Comparison of ENCODE assay signal across 8 mouse cellular contexts in the genomic region with DNA sequence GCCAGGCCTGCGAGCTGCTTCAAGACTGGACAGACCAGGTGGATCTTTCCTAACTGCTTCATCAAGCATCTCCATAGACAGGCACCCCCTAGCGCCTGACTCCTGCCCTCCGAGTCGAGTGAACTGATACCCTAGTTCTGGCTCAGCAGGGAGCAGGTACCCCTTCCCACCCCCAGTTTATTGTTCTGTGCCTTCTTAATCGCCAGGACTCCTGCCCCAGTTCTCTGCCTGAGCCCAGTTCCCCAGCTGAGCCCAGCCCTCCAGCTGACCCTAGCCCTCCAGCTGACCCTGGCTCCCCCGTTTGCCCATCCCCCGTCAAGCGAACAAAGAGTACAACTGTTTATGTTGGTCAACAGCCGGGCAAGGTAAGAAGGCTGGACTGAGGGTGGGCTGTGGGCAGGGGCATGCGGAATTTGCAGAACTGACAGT. TPM values are rescaled to one million over a fixed set of nuclear protein-coding genes. Genes with fewer than 3 reads are reported as not detected.
DNase-seq lines count a peak whose midpoint lies in the region; TF ChIP-seq lines count a peak whose summit lies in the region.

No protein-coding gene starts in this region.

- peaks cover 46% of the 10 kb centered on the region for H3K4me1 ChIP-seq in heart, embryonic 10.5 days
- peaks cover 9% of the 10 kb centered on the region for H3K4me1 ChIP-seq in heart, adult 2 months (ENCODE audit: control insufficient read depth, insufficient read depth, low read length)
- peaks cover 10 to 17% of the 10 kb centered on the region in 2 experiments for H3K4me1 ChIP-seq in ES-E14 (ENCODE audit: control insufficient read depth in 2 of 2, insufficient read depth in 2 of 2, low read length in 2 of 2, poor library complexity in 1 of 2)
- H3K4me1 ChIP-seq in hindbrain, embryonic 10.5 days (replicated peaks): peaks cover 56% of the 10 kb centered on the region
- H3K4me1 ChIP-seq in midbrain, embryonic 10.5 days: peaks cover 70% of the 10 kb centered on the region

- no peak for TF ChIP-seq CTCF in heart, adult 2 months (IDR thresholded peaks at IDR 0.05)

- no peak for DNase-seq in heart, embryonic 10.5 days (ENCODE audit: low spot score)
- DNase-seq in heart, adult 2 months: no peak
- DNase-seq in ES-E14 (ENCODE audit: low read depth, low spot score): no peak
- DNase-seq in hindbrain, embryonic 10.5 days (ENCODE audit: low spot score): no peak
- DNase-seq in midbrain, embryonic 10.5 days (ENCODE audit: low spot score): peak; percentile 34
- no peak for DNase-seq in layer of hippocampus, adult 9-10 months (ENCODE audit: low spot score)
- DNase-seq in ovary, postnatal 14 days (ENCODE audit: low spot score): no peak
- no peak for DNase-seq in ovary, postnatal 10 days (ENCODE audit: low spot score)

- H3K36me3 ChIP-seq in heart, embryonic 10.5 days: peaks cover 54% of the 10 kb centered on the region
- no peaks in the 10 kb centered on the region; the same call in 1 of the 2 replicates for H3K36me3 ChIP-seq in heart, adult 2 months (ENCODE audit: control insufficient read depth, insufficient read depth, low read length)
- H3K36me3 ChIP-seq in ES-E14 (ENCODE audit: control insufficient read depth, insufficient read depth, low read length, poor library complexity, severe bottlenecking): peaks cover 44% of the 10 kb centered on the region
- H3K36me3 ChIP-seq in hindbrain, embryonic 10.5 days: peaks cover 61% of the 10 kb centered on the region
- peaks cover 55% of the 10 kb centered on the region for H3K36me3 ChIP-seq in midbrain, embryonic 10.5 days

- no peaks in the 10 kb centered on the region for H3K27me3 ChIP-seq in heart, embryonic 10.5 days (ENCODE audit: insufficient read depth, poor library complexity, severe bottlenecking)
- no peaks in the 10 kb centered on the region for H3K27me3 ChIP-seq in heart, adult 2 months (ENCODE audit: control insufficient read depth, insufficient read depth, low read length)
- no peaks in the 10 kb centered on the region for H3K27me3 ChIP-seq in hindbrain, embryonic 10.5 days (ENCODE audit: insufficient read depth, poor library complexity, severe bottlenecking)
- H3K27me3 ChIP-seq in midbrain, embryonic 10.5 days (ENCODE audit: low read depth, poor library complexity, severe bottlenecking): no peaks in the 10 kb centered on the region

- no peak for TF ChIP-seq EP300 in heart, adult 2 months (IDR thresholded peaks at IDR 0.05; ENCODE audit: insufficient read depth, low read depth, low read length)

- no peak for TF ChIP-seq POLR2A in heart, adult 2 months (IDR thresholded peaks at IDR 0.05; ENCODE audit: insufficient read depth, low read depth, low read length)

- H3K4me3 ChIP-seq in heart, embryonic 10.5 days: peak overlapping the region; percentile 96
- H3K4me3 ChIP-seq in heart, adult 2 months: no peak overlapping the region
- peak overlapping the region; percentile 73 to 99 for H3K4me3 ChIP-seq in ES-E14 (ENCODE audit: insufficient read depth in 1 of 2, low read depth in 1 of 2, low read length in 2 of 2, poor library complexity in 1 of 2, severe bottlenecking in 1 of 2)
- H3K4me3 ChIP-seq in hindbrain, embryonic 10.5 days: peak overlapping the region; percentile 95
- peak overlapping the region; percentile 95 for H3K4me3 ChIP-seq in midbrain, embryonic 10.5 days

- intact Hi-C loops in heart, adult 2 months (cut with DNase I): loop anchor here (5.0 kb wide), 1 partner anchor 108 kb away; no protein-coding TSS in a partner anchor

- no peaks in the 10 kb centered on the region for H3K79me2 ChIP-seq in heart, adult 2 months (replicated peaks; ENCODE audit: control insufficient read depth, insufficient read depth, low read length)

- no peaks in the 10 kb centered on the region for H3K9me3 ChIP-seq in heart, embryonic 10.5 days
- no peaks in the 10 kb centered on the region for H3K9me3 ChIP-seq in ES-E14 (ENCODE audit: control insufficient read depth, insufficient read depth, low read depth, low read length)
- H3K9me3 ChIP-seq in hindbrain, embryonic 10.5 days: no peaks in the 10 kb centered on the region
- H3K9me3 ChIP-seq in midbrain, embryonic 10.5 days (replicated peaks): no peaks in the 10 kb centered on the region

- no peak overlapping the region for H3K9ac ChIP-seq in heart, adult 2 months (ENCODE audit: low read depth, low read length)
- H3K9ac ChIP-seq in ES-E14 (ENCODE audit: insufficient read depth, low read depth, low read length, poor library complexity, severe bottlenecking): peak overlapping the region; percentile 100

- 23% methylated on average over 10 of the region's 10 CpGs for WGBS in heart, embryonic 10.5 days
- 46% methylated on average over 10 of the region's 10 CpGs for WGBS in heart, adult 2 months
- WGBS in hindbrain, embryonic 10.5 days: 10% methylated on average over 10 of the region's 10 CpGs
- 11% methylated on average over 10 of the region's 10 CpGs for WGBS in midbrain, embryonic 10.5 days

- peak overlapping the region; percentile 98 for H3K27ac ChIP-seq in heart, embryonic 10.5 days
- no peak overlapping the region for H3K27ac ChIP-seq in heart, adult 2 months
- H3K27ac ChIP-seq in ES-E14 (ENCODE audit: insufficient read depth, low read depth, low read length, poor library complexity, severe bottlenecking): peak overlapping the region; percentile 24; the same call in 1 of the 2 replicates
- peak overlapping the region; percentile 96 for H3K27ac ChIP-seq in hindbrain, embryonic 10.5 days
- peak overlapping the region; percentile 97 for H3K27ac ChIP-seq in midbrain, embryonic 10.5 days (replicated peaks)

- in situ Hi-C loops in ES-E14 (cut with MboI; ENCODE audit: low sequenced_read_pairs in 2 of 2, unreplicated experiment in 2 of 2): no loop called here

TF ChIP-seq in ES-E14, 5 proteins besides CTCF, POLR2A, EP300 and RAD21:
- TF ChIP-seq CHD2 (IDR thresholded peaks at IDR 0.05; ENCODE audit: low read depth, low read length) (no peak), HCFC1 (IDR thresholded peaks at IDR 0.05; ENCODE audit: borderline replicate concordance, insufficient read depth, low read length) (no peak), ZNF384 (IDR thresholded peaks at IDR 0.05; ENCODE audit: low read depth, low read length) (no peak), MAFK (IDR thresholded peaks at IDR 0.05; ENCODE audit: insufficient read depth, low read depth, low read length) (no peak), ZC3H11A (IDR thresholded peaks at IDR 0.05; ENCODE audit: borderline replicate concordance, low read depth, low read length) (no peak)
TF ChIP-seq in ES-E14: peak in this region for 0.

RNA-seq across cellular contexts. Expression of gene Cdt1, which starts 1.1 kb away (rescaled TPM):
- polyA plus RNA-seq in heart, embryonic 10.5 days (2016; fragmentation: Nextera tagmentation; extraction: Ambion mirVana): 47.6 TPM in 2 replicates
- 1 to 10 TPM; 2.0 to 2.7 TPM for total RNA-seq in heart, adult 2 months (2021)
- 3.2 and 3.5 TPM in 2 replicates for polyA plus RNA-seq in heart, adult 2 months (2012; rRNA removed)
- 139 and 168 TPM in 2 replicates for total RNA-seq in ES-E14 (2012; rRNA removed)
- 56.0 and 64.3 TPM in 2 replicates for polyA plus RNA-seq in hindbrain, embryonic 10.5 days (2016; fragmentation: Nextera tagmentation; extraction: Ambion mirVana)
- 63.2 and 70.9 TPM in 2 replicates for polyA plus RNA-seq in midbrain, embryonic 10.5 days (2016; fragmentation: Nextera tagmentation; extraction: Ambion mirVana)

RNA-seq across cellular contexts. Expression of gene Aprt, which starts 7.8 kb away (rescaled TPM):
- 318 and 361 TPM in 2 replicates for polyA plus RNA-seq in heart, embryonic 10.5 days (2016; fragmentation: Nextera tagmentation; extraction: Ambion mirVana)
- total RNA-seq in heart, adult 2 months (2021): 10 to 100 TPM; 36.6 to 38.5 TPM
- 42.1 and 45.1 TPM in 2 replicates for polyA plus RNA-seq in heart, adult 2 months (2012; rRNA removed)
- 400 and 412 TPM in 2 replicates for total RNA-seq in ES-E14 (2012; rRNA removed)
- 237 and 268 TPM in 2 replicates for polyA plus RNA-seq in hindbrain, embryonic 10.5 days (2016; fragmentation: Nextera tagmentation; extraction: Ambion mirVana)
- 241 and 278 TPM in 2 replicates for polyA plus RNA-seq in midbrain, embryonic 10.5 days (2016; fragmentation: Nextera tagmentation; extraction: Ambion mirVana)

RNA-seq across cellular contexts. Expression of gene Piezo1, which starts 17.8 kb away (rescaled TPM):
- 23.7 and 29.3 TPM in 2 replicates for polyA plus RNA-seq in heart, embryonic 10.5 days (2016; fragmentation: Nextera tagmentation; extraction: Ambion mirVana)
- total RNA-seq in heart, adult 2 months (2021): 10 to 100 TPM; 14.0 to 14.8 TPM
- 48.5 and 55.5 TPM in 2 replicates for polyA plus RNA-seq in heart, adult 2 months (2012; rRNA removed)
- 204 and 335 TPM in 2 replicates for total RNA-seq in ES-E14 (2012; rRNA removed)
- polyA plus RNA-seq in hindbrain, embryonic 10.5 days (2016; fragmentation: Nextera tagmentation; extraction: Ambion mirVana): 6.5 and 9.2 TPM in 2 replicates
- 5.8 and 8.2 TPM in 2 replicates for polyA plus RNA-seq in midbrain, embryonic 10.5 days (2016; fragmentation: Nextera tagmentation; extraction: Ambion mirVana)

RNA-seq across cellular contexts. Expression of gene Galns, which starts 42.4 kb away (rescaled TPM):
- polyA plus RNA-seq in heart, embryonic 10.5 days (2016; fragmentation: Nextera tagmentation; extraction: Ambion mirVana): 8.1 and 11.9 TPM in 2 replicates
- 1 to 10 TPM; 3.1 to 3.2 TPM for total RNA-seq in heart, adult 2 months (2021)
- 4.9 and 5.0 TPM in 2 replicates for polyA plus RNA-seq in heart, adult 2 months (2012; rRNA removed)
- total RNA-seq in ES-E14 (2012; rRNA removed): 8.9 and 9.2 TPM in 2 replicates
- polyA plus RNA-seq in hindbrain, embryonic 10.5 days (2016; fragmentation: Nextera tagmentation; extraction: Ambion mirVana): 7.1 and 7.2 TPM in 2 replicates
- polyA plus RNA-seq in midbrain, embryonic 10.5 days (2016; fragmentation: Nextera tagmentation; extraction: Ambion mirVana): 6.6 and 7.7 TPM in 2 replicates

RNA-seq across cellular contexts. Expression of gene Trappc2l, which starts 42.5 kb away (rescaled TPM):
- polyA plus RNA-seq in heart, embryonic 10.5 days (2016; fragmentation: Nextera tagmentation; extraction: Ambion mirVana): 52.9 and 67.4 TPM in 2 replicates
- total RNA-seq in heart, adult 2 months (2021): 10 to 100 TPM; 58.6 to 65.4 TPM
- polyA plus RNA-seq in heart, adult 2 months (2012; rRNA removed): 161 and 207 TPM in 2 replicates
- total RNA-seq in ES-E14 (2012; rRNA removed): 53.2 and 56.1 TPM in 2 replicates
- polyA plus RNA-seq in hindbrain, embryonic 10.5 days (2016; fragmentation: Nextera tagmentation; extraction: Ambion mirVana): 53.3 and 68.5 TPM in 2 replicates
- polyA plus RNA-seq in midbrain, embryonic 10.5 days (2016; fragmentation: Nextera tagmentation; extraction: Ambion mirVana): 51.0 and 61.2 TPM in 2 replicates

Comparison
In these comparisons a context has a peak if more than half of its experiments do, and no peak if none do; other contexts are left out.
1. RNA of gene Cdt1, which starts 1.1 kb away (polyA plus RNA-seq): 63.2 to 70.9 TPM in midbrain, embryonic 10.5 days, 56.0 to 64.3 TPM in hindbrain, embryonic 10.5 days and 47.6 TPM in heart, embryonic 10.5 days; 3.2 to 3.5 TPM in heart, adult 2 months; every median in the first group is over 10 times any median in the second.